Mouse (Mus musculus): ENCODE data around the gene Padi2. TPM values are rescaled to one million over a fixed set of nuclear protein-coding genes. Genes with fewer than 3 reads are reported as not detected.

The Padi2 gene
- total RNA-seq, 4 experiments from 2014 or later: 25.4 to 44.6 (median 32.6) TPM

DNA sequence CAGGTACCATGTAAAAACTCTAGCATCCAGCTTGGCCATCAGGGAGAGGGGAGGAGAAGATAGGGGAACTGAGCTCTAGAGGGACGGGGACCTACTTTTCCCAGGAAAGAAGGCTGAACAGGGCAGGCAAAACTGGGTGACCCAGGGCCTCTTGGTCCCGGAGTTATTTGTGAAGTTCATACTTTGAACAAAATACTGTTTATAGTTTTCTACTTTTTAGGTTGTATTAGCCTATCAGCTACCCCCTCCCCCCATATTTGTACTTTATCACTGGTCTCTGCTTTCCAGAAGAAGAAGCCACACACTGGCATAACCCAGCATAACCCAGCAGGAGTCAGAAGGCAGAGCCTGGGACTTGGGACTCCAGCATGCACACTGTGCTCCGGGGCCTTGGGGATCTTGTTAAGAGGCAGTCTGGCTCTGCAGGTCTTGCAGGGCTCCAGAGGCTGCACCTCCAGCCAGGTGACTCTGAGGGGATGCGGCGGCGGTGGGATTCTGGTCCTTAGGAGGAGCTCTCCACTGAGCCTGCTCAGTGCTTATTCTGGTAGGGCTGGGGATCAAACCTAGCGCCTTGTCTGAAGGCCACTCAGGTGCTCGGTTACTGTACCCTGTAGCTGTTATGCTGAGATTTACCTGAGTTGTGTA lies 25.0 kb upstream of the Padi2 start:
- no peak for DNase-seq (ENCODE audit: low spot score in 2 of 2)

DNA sequence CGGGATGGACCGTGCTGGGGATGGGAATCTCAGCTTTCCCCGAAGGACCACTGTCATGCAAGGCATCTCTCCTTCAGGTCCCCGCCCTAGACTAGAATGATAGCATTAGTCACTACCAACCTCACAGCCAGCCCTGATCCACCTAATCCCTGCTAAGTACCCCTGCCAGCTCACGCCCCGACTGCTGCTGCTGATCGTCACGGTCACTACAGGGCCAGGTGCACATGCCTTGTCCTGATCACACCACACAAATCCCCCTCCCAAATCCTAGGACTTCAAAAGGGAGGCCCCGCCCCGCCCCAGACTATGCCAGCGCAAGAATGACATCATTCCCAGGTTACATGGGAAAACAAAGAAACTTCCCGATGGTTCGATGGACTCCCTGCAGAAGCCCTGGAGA lies 24.4 kb upstream of the Padi2 start:
- no peak for DNase-seq (ENCODE audit: low spot score in 2 of 2)

DNA sequence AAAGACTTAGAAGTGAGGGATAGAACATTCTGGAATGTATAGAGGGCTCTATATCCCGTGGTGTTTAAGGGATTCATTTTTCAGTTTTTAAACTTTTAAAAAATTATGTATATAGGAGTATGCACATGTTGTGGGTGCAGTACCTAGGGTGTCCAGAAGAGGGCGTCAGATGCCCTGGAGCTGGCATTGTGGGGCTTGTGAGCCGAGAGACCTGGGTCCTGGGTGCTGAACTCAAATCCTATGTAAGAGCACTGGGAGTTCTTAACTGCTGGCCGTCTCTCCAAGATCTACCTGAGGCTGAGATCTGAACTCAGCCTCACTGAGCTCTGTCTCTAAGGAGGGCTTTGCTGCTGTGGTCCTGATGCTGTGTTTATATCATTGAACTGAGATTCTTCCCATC lies 23.8 kb upstream of the Padi2 start:
- DNase-seq (ENCODE audit: low spot score in 2 of 2): no peak

DNA sequence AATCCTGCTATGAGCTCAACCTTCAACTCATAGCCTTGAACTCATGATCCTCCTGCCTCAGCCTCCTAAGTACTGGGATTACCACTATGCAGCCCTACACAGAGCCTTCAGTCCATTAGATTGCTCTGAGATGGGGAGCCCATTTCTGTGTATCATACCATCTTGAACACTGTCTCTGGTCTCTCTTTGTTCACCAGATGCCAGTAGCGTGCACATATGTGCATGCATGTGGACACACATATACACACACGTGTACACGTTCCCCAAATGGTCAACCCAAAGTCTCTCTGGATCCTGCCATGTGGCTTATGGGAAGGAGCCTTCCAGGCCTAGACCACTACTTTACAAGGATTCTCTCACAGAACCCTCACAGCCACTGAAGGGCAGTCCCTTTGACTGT lies 23.2 kb upstream of the Padi2 start:
- no peak for DNase-seq (ENCODE audit: low spot score in 2 of 2)

DNA sequence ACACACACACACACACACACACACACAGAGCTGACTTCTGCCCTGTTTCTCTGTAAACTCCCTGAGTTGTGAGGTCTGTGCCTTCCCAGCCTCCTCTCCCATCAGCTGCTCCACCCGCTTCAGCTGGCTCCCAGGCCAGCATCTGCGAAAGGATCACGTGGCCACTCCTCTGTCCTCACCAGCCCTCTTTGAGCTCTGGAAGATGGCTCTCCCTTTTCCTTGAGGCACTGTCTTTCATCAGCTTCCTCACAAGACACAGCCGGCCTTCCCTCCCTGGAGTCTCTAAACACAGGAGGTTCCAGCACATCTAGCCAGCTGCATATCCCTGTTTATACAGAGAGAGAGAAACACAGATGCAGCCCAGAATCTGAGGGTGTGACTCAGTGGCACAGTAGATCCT lies 22.3 kb upstream of the Padi2 start:
- DNase-seq (ENCODE audit: low spot score in 2 of 2): no peak

DNA sequence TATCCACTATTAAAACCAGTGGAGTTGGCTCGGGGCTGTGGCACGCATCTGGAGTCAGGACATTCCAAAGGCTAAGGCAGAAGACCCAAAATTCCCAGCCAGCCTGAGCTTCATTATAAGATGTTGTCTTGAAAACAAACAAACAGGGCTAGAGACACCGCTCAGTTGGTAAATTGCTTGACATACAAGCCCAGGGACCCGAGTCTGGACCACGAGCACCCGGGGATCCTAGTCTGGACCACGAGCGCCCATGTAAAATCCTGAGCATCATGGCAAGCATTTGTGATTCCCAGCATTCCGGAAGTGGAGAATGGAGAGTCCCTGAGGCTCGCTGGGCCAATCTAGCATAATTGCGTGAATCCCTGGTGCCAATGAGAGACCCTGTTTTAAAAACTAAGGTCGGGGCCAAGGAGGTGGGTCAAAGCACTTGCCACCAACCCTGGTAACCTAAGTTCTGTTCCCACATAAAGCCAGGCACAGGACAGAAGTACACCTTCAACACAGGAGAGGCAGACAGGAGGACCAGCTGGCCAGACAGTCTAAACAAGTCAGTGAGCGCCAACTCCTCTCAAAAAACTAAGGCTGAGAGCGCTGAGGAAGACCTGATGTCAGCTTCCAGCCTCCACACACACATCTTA lies 14.5 kb upstream of the Padi2 start:
- DNase-seq (ENCODE audit: low spot score in 2 of 2): no peak

DNA sequence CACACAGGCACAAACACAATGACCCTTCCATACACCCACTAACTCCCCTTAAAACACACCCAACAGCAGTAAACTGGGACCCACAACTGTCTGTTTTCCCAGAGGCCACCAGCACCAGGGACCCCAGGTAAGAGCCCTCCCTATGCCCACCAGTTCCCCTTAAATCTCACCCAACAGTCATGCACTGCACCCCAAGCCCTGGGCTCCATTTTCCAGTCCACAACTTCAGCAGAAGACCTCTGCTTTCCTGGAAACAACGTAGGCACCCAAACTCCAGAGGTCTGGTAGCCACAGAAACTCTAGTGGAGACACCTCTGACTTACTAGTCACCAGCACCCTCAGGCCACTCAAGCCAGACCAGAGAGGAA lies 14.0 kb upstream of the Padi2 start:
- no peak for DNase-seq (ENCODE audit: low spot score in 2 of 2)

DNA sequence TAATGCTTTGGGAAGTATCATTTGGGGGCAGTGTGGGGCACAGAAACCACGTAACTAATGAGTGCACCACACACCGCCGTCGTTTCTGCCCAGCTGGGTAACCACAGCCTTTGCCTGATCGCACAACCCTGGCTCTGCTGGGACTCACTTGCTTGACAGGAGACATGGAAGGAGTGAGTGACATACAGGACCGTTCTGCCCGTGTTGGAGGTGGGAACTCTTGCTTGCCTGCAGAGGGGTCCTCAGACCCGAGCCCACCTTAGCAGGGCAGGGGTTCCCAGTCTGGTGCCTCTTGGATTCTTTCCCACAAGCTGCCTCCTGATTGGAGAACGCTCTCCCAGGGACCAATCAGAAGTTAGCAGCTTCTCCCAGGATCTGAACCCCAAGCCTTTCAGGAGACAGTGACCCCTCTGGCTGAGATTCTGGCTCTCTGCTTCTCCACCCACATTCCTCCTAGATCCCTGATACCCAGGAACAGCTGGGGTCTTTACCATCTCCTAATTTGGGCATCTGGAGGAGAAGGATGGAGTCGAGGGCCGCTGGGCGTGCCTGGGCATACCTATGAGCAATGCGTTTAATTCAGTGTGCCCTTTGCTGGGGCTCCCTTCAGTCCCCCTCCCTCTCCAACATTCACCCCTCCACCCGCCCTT lies 1.2 kb upstream of the Padi2 start:
- no peak for DNase-seq (ENCODE audit: low spot score in 2 of 2)

DNA sequence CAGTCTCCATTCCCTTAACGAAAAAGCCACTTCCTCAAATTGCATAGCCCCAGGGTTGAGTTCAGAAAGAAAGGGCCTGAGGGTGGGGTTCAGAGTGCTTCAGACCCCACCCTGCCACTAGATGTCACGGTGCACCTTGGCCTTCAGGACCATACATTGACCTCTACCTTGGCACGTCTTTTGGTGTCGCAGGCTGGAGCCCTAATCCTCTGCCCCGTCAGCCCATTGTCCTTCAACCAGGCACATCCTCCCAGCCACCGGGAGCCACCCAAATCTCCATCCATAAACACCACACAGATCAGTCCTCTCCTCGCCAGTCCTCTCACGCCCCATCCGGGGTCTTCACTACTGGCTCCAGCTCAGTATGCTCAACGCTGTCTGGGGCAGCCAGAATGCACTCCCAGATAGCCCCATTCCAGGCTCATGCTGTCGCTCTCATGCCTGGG lies 695 bp upstream of the Padi2 start:
- no peak for DNase-seq (ENCODE audit: low spot score in 2 of 2)

DNA sequence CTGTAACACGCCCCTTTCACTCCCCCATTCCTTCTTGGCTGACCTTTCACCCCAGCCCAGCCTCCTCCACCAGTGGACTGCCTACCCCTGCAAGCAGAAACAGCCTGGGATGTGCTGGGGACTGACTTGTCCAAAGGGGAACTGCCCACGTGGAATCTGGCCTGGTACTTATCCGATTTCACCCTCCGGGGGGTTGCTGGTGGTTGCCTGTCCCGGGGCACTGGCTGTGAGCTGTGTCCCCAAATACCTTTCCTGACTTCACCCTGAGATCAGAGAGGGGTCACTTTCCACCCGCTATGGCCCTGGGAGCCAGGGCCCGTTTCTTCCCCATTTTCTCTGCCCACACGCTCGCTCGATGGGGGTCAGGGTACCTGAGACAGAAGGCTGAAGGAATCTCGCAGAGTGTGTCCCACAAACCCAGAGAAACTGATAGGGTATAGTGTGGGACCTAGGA lies 710 bp downstream of the Padi2 start:
- no peak for DNase-seq (ENCODE audit: low spot score in 2 of 2)

DNA sequence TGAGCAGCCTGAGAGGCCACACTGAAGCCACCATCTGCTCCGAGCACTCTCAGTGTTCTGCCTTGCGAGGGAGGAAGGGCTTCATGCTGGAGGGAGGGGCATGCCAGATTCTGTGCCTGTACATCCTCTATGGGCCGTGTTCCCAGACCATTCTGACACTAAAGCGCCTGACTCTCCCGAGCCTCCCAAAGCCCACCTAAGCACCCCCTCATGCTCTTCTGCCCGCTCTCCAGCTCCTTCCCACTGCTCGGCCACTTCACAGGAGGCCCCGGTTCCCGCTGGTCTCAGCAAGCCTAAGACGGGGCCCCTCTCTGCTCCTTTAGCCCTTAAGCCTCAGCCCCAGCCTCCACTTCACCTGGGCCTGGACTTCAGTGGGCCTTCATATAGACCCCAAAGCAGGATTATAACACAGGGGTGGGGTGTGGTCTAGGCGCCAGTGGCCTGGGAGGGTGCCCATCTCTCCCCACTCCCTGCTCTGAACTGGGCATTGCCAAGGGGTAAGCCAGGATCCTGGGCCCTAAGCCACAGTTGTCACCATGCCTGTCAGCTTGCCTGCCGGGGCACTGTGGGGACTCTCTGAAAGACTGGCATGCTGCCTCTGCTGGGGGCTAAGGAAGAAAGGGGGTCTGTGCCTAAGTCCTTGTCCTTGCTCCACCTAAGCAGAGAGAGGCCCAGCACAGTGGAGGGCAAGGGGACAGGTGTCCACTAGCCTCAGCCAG lies 1.3 kb downstream of the Padi2 start:
- no peak for DNase-seq (ENCODE audit: low spot score in 2 of 2)

DNA sequence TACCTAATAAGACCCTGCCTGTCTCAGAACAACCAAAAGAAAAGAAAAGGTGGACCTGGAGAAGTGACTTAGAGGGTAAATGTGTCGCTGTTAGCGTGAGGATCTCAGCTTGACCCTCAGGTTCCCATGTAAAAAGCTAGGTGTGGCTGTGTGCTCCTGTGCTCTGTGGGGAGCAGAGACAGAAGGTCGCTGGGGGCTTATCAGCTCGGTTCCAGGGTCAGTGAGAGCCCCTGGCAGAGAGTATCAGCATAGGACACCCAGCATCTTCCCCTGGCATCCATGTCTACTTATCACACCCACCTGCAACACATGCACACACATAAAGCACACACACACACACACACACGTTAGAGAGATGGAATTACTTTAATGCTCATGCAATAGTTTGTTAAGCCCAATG lies 2.5 kb downstream of the Padi2 start:
- no peak for DNase-seq (ENCODE audit: low spot score in 2 of 2)

DNA sequence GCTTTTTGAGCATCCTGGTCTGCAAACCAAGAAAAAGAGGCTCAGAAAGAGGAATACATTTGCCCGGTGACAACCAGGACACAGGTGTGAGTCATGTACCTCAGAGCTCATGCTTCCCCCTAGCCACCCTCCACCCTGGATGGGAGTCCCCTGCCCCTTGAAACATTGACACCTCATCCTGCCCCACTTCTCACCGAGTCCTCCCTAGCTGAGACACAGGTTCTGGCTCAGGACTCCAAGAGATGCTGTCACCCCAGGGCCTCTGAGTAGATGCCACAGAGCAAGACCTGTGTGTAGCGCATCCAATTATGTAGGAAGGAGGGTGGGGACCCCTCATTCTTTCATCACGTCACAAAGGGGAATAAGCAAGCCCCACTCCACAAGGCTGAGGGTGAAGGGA lies 3.4 kb downstream of the Padi2 start:
- DNase-seq (ENCODE audit: low spot score in 2 of 2): no peak

DNA sequence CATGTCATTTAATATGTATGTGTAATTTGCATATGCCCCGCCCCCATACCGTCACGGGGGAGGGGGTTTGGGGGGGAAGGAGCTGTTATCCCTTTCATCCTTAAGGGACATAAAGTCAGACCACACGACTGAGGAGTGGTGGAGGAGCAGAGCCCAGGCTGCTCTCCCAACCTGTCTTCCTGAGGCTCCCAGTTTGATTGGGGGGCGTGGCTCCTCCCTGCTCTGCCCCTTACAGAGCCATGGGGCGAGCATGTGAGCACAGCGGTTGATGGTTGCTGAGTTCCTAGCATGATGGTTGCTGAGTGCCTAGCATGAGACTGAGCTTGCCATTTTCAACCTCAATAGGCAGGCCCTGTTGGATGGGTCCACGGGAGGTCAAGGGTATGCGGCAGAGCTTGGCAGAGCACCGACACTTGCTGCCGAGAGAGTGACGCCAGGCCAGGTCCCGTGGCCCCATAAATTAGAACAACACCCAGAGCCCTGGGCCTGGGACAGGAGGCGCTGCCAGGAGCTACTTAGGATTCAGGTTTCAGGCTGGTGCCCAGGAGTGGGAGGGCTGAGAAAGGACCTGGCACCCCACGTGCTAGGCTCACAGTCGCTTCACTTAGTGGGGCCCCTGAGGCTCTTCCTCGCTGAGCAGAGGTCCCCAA lies 4.6 kb downstream of the Padi2 start:
- DNase-seq (ENCODE audit: low spot score in 2 of 2): no peak

DNA sequence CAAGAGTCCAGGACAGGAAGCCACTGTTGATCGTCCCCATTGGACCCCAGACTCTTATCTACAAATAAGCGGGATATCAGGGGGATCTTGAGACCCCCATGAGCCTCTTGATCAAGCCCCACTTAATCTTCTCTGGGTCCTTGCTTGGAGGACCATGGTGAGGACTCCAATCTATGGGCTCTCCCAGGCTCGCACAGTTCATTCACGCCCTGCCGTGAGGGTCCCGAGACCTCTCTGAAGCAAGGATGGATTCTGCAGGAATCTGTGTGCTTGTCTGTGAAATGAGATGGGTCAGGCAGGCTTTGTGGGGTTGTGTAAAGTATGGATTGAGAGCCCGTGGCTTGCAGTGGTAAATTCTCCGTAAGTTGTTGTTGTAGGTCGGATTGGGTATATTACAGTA lies 5.3 kb downstream of the Padi2 start:
- DNase-seq (ENCODE audit: low spot score in 2 of 2): no peak

DNA sequence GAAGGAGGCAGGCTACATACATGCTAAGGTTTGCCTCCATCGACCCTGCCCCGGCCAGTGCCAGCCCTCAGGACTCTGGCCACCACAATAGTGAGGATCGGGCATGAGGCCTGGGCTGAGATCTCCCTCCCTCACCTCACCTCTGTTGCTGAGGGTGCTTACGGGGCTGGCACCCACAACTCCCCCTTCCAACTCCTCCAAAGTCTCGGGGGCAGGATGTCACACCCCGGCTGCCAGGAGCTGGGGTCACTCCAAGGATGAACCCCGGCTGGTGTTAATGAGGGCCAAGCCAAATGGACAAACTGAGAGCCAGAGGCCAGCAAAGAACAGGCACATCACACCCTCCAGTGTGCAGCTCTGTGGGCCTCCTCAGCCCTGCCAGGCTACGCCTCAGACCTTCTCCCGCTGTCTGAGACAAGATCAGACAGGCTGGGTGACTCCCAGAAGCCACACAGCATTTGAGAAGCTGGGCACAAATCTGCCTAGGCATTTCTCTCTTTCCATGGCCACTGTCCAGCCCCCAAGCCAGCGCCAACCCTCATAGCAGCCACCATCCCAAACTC lies 6.2 kb downstream of the Padi2 start:
- DNase-seq (ENCODE audit: low spot score in 2 of 2): no peak

DNA sequence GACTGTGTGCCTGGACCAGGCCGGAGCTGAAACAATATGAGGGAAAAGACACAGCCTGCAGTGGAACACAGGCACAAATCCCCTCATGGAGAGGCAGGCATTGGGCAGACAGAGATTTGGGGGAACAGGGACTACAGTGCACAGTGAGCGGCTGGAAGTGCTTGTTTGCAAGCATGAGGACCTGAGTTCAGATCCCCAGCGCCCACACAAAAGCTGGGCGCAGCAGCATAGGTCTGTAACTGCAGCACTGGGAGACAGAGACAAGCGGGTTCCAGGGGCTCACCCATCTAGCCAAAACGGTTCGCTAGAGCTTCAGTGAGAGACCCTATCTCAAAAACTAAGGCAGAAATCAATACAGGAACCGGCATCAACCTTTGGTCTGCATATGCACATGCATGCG lies 7.4 kb downstream of the Padi2 start:
- DNase-seq (ENCODE audit: low spot score in 2 of 2): no peak

DNA sequence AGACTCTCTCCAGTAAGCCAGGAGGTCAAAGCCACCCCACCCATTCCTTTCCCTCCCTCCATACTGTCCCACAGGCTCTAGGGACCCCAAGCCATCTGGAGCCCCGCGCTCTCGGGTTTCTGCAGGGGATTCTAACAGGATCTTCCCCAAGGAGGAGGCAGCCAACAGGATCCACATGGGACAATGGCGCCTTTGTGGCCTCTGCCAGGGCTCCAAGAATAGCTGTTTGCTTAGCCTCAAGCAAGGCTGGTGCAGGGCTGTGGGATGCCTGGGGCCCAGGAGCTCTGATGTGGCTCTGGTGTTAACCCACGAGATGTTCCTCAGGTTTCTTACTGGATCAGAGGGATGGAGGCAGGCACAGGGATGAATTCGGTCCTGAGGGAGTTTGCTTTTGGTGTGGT lies 8.6 kb downstream of the Padi2 start:
- DNase-seq (ENCODE audit: low spot score in 2 of 2): no peak

DNA sequence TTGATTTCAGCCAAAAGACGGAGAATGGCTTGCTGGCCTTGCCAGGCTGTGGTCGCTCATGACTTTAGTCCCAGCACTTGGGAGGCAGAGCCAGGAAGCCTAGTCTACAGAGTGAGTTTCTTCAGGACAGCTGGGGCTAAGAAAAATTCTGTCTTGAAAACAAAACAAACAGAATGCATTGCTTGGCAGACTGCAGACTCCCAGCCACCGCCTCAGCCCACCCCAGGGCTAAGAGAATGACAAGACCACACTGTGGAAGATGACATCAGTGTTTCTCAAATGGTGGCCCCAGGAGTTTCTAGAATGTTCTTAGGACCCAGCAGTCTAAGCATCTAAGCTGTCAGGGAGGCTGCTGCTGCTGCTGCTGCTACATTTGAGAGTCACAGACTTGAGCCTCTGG lies 9.1 kb downstream of the Padi2 start:
- DNase-seq (ENCODE audit: low spot score in 2 of 2): no peak

DNA sequence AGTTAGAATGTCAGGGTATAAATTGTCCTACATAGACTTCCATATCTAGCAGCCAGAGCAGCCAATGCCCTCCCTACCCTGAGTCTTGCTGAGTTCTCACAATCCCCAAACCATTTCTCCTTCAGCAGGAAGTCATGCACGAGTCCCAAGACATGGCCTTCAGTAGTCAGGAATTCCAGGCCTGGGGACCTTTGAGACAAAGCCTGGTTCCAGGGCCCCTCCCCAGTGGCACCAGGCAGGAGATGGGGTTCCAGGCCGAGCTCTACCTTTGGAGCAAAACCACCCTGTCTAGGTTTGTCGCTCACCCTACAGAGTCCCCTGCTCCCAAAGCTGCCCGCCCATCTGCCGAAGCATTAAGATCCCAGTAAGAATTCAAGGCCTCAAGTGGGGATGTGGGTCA lies 10.2 kb downstream of the Padi2 start:
- no peak for DNase-seq (ENCODE audit: low spot score in 2 of 2)

DNA sequence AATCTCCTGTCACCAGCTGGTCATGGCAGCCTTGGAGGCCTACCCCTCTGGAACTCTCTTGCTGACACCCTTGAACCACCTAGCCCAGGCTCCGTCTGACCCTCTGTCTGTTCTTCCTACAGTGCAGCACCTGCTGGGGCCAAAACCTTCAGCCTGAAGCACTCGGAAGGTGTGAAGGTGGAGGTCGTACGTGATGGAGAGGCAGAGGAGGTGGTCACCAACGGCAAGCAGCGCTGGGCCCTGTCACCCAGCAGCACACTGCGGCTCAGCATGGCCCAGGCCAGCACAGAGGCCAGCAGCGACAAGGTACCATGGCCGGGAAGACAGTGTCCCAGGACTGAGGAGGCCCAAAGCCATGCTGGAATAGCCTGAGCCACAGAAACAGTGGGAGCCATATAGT lies 11.3 kb downstream of the Padi2 start:
- peak in 1 of 2 experiments; percentile 2 for DNase-seq (ENCODE audit: low spot score in 2 of 2)

All from layer of hippocampus, adult 8-10 months (tissue).